Mouse (Mus musculus): Measurements from ENCODE around the gene Gm20662.

Gene Gm20662

DNA sequence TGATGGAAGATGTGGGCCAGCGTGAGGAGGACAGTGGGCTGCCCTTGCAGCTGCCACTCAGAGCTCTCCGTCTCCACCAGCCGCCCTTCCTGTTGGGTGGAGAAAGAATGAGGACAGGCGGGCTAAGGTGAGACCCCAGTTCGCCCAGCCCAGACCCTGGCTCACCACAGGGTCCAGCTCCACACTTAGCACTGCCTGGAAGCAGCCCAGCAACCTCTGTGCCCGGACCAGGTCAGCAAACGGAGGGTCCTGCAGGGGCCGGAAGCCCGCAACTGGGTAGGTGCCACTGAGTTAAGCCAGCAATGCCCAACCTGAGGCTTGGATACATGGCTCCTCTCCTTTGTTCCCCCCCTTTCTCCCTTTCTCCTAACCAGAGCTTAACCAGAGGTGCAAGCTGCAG lies 72.9 kb downstream of the Gm20662 start:
- in situ Hi-C loops (cut with MboI; ENCODE audit: unreplicated experiment in 2 of 2) = loop anchor here (5.0 to 25.0 kb wide), 3 partner anchors 167 to 432 kb away; partner anchors contain the start of genes Gnai2 (in 1 of the 2) and Rbm5 (in 1 of the 2)

DNA sequence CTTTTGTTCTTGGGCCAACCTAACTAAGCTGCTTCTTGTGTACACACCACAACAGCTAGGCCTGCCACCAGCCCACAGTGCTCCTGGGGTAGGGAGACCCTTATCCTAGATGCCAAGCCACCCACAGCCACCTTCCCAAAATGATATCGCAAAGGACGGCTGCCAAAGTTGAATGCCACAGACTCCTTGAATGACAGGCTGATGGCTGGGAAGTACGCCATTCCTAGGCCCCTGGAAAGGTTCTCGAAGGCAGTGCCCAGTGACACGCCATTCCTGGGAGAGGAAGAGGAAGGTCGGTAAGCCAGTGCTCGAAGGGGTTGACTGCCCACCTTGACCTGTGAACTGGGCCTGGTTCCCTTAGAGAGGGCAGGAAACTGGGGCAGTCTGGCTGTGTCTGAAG lies 73.4 kb downstream of the Gm20662 start:
- in situ Hi-C loops (cut with MboI; ENCODE audit: unreplicated experiment in 2 of 2) = loop anchor here (5.0 to 25.0 kb wide), 3 partner anchors 167 to 432 kb away; partner anchors contain the start of genes Gnai2 (in 1 of the 2) and Rbm5 (in 1 of the 2)

GRCm38 (mm10) chr9:108071801-108072200 lies 75.7 kb downstream of the Gm20662 start:
- in situ Hi-C loops (cut with MboI; ENCODE audit: unreplicated experiment in 2 of 2) = loop anchor here in 1 of 2 experiments (25.0 kb wide), 2 partner anchors 310 to 434 kb away; partner anchors contain the start of genes Gnai2 and Rbm5

DNA sequence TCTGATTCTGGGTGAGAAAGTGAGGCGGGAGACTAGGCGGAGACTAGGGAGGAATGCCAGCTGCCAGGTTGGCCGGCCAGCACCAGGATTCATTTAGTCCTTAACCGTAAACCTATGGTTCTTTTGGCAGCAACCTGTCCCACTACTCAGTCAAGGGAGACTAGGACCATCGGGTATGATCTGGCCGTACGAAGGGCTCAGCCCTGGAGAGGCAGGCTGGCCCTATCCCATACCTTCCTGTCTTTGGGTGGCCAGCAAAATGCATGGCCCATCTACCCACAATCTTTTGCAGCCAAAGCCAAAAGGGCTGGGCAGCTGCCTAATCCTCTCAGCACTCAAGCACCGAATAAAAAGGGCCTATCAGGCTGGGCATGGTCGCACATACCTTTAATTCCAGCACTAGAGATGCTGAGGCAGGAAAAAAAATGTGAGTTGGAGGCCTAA lies 76.4 kb downstream of the Gm20662 start:
- in situ Hi-C loops (cut with MboI; ENCODE audit: unreplicated experiment in 2 of 2) = loop anchor here in 1 of 2 experiments (25.0 kb wide), 2 partner anchors 310 to 435 kb away; partner anchors contain the start of genes Gnai2 and Rbm5

DNA sequence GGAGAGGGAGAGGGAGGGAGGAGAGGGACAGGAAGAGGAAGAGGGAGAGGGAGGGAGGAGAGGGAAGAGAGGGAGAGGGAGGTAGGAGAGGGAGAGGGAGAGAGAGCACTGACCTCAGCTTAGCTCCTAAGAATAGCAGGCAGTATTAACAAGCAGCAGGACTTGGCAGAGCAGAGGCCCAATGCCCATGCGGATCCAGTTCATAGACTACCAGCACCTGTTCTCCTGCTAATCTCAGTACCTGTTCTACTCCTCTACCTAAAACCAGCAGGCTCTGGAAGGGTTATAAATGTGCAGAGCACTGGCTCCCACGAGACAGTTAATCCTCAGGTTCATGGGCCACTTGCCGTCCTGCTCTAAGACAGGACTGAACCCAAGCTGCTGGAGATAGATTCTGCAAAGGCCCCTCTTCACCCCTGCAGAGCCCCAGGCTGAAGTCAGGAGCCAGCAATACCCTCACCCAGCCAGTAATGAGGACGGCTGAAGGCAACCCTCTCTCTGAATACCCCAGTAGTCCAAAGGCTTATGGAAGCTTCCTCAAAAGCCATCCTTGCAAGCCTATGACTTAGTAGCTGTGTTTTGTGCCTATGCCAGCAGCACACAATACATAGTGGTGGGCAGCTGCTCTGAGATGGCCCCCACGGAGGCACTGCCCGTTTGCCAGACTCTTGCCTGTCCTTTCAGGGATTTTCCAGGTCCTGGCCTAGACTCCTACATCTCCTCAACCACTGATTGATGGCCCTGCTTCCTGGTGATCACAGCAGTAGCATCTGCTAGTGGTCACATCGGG lies 77.2 kb downstream of the Gm20662 start:
- in situ Hi-C loops (cut with MboI; ENCODE audit: unreplicated experiment in 2 of 2) = loop anchor here in 1 of 2 experiments (25.0 kb wide), 2 partner anchors 311 to 436 kb away; partner anchors contain the start of genes Gnai2 and Rbm5

DNA sequence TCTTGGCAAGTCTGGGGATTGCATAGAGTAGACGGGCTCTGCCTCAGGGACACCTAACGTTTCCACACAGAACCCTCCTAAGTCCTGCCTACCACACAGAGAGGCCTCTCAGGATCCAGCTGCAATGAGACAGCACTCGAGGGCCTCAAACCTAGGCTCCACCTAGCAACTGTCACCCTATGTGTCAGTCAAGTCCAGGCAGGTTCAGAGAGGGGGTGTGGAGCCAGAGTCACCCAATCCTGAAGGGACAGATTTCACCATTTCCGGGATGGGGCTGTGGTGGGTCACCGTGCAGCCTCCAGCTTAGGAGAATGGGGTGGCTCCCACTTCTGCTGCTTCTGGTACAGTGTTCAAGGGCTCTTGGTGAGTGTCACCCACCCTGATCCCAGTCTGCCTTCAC lies 84.0 kb downstream of the Gm20662 start, which contains the start of gene Mst1:
Mst1 (plus strand) TSS at position 269 of the 400 bp plus-strand sequence.
- in situ Hi-C loops (cut with MboI; ENCODE audit: unreplicated experiment in 2 of 2) = no loop called here

DNA sequence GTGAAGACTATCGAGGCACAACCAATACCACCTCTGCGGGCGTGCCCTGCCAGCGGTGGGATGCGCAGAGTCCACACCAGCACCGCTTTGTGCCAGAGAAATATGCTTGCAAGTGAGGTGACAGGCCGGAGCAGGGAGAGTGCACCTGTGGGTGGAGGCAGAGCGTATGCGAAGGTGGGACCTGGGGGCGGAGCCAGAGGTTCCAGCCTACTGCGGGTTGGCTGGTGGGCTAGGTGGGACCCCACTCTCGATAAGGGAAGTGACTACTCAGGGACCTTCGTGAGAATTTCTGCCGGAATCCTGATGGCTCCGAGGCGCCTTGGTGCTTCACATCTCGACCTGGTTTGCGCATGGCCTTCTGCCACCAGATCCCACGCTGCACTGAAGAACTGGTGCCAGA lies 86.4 kb downstream of the Gm20662 start:
- in situ Hi-C loops (cut with MboI; ENCODE audit: unreplicated experiment in 2 of 2) = no loop called here

DNA sequence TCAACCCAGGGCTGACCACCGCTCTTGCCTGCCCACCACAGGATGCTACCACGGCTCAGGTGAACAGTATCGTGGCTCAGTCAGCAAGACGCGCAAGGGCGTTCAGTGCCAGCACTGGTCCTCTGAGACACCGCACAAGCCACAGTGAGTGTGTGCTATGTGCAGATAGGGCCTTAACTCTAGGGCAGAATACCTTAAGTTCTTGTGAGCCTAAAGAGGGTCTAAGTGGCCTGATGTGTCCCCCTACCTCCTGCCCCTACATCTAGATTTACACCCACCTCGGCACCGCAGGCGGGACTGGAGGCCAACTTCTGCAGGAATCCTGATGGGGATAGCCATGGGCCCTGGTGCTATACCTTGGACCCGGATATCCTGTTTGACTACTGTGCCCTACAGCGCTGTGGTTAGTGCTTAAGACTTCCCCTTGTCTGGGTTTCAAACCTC lies 86.9 kb downstream of the Gm20662 start, which contains the start of gene Rnf123:
Rnf123 (minus strand) TSS at position 359 of the 444 bp plus-strand sequence.
- in situ Hi-C loops (cut with MboI; ENCODE audit: unreplicated experiment in 2 of 2) = no loop called here

DNA sequence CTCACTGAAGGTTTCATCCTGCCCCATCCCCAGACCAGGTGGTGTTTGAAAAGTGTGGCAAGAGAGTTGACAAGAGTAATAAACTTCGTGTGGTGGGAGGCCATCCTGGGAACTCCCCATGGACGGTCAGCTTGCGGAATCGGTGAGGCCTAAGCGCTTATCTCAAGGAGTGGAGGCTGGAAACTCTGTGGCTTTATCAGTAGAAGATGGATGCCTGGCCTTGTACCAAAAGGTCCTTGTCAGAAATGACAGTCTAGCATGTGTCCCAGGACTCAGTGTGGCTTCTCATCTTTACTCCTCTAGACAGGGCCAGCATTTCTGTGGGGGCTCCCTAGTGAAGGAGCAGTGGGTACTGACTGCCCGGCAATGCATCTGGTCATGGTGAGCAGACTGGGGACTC lies 87.4 kb downstream of the Gm20662 start:
- in situ Hi-C loops (cut with MboI; ENCODE audit: unreplicated experiment in 2 of 2) = no loop called here

DNA sequence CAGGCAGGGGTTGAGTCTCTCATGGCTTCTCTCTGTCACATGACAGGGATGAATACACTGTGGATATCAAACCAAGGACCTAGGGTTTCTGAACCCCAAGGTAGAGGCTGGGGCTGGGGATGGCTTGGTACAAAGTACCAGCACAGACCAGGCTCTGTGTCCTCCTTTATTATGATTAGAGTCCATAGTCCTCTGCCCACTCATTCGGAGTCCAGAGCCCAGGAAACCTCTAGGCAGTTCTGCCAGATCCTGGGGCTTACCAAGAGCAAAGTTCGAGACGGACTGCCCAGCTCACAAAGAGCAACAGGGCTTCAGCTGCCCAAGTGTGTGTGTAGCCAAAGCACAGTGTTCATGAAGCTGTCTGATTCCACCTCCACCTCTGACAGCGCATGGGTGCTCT lies 89.1 kb downstream of the Gm20662 start:
- in situ Hi-C loops (cut with MboI; ENCODE audit: unreplicated experiment in 2 of 2) = no loop called here

GRCm38 (mm10) chr9:108090611-108091120 lies 94.5 kb downstream of the Gm20662 start:
- in situ Hi-C loops (cut with MboI; ENCODE audit: unreplicated experiment in 2 of 2) = no loop called here

DNA sequence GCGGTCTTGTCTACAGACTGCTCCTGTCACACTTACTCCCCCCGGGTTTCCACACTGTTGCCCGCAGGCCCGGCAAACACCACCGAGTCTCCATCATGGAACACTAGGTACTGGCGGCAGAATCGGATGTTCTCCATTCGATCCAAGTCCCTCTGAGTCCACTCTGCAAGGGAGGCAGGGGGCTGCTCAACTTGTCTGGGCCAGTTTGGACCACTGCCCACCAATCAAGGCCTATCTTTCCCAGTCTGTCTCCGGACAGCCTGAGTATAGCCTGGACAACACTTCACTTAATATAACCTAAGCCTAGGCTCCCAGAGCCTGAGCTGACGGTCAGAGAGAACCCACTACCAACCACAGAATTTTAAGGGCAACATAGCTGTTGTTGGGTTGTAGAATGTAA lies 97.4 kb downstream of the Gm20662 start:
- in situ Hi-C loops (cut with MboI; ENCODE audit: unreplicated experiment in 2 of 2) = no loop called here

DNA sequence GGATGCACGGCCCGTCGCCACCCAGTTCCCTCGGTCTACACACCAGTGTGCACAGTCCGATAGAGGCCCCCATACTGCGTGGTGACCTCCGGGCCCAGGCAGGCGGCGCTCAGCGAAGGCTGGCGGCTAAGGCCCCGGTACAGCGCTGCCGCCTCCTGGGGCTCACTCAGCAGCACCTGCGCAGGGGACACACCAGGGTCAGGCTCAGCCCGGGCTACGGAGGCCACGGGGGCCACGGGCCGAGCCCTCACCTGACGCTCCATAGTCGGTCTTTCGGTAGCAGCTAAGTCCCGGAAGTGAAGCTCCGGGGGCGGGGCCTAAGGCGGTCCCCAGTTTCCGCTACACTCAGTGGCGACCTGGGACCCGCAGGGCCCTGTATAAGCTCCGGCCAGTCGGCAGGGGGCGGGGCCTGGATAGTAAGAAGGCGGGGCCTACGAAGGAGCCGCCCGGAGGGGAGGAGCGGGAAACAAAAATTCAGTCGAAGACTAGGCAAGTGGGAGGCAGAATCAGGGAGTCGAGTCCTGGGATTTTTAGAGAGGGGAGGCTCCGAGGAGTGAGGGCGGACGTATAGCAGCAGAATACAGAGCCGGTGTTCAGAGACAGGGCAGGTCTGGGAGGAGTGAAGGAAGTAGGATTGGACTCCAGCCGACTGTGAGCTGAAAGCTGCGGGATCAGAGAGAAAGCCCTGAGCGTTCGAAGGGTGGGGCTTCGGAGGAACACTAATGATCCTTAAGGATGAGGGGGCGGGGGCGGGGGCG lies 98.2 kb downstream of the Gm20662 start, which contains the start of gene Apeh:
Apeh (minus strand) TSS at position 423 of the 758 bp plus-strand sequence.
- in situ Hi-C loops (cut with MboI; ENCODE audit: unreplicated experiment in 2 of 2) = no loop called here
